Mouse (Mus musculus) G1E (cell line): ENCODE measurements at regions not wholly inside any gene's neighbourhood (a gene's known extent, or its start where the extent isn't known, plus 50 kb on each side); places are given as distances from the start of the nearest gene placed in this dataset.

ENCODE experiments used
- CTCF ChIP-seq: IDR thresholded peaks from 2 replicates; pipeline ENCODE4 v1.5.1; 2012; ENCODE audit warnings: low read depth, low read length, inconsistent platforms, mixed read lengths
- GATA1 ChIP-seq: IDR thresholded peaks from 2 replicates; pipeline ENCODE4 v1.6.1; 2012; ENCODE audit warnings: borderline replicate concordance, low read length, inconsistent platforms, mixed read lengths
- GATA2 ChIP-seq: IDR thresholded peaks from 2 replicates; pipeline ENCODE4 v1.6.1; 2012; ENCODE audit warnings: low read depth, low read length, inconsistent platforms, borderline replicate concordance
- TAL1 ChIP-seq: conservative IDR thresholded peaks from 2 replicates; pipeline ENCODE4 v1.6.1; 2012; ENCODE audit warnings: low read depth, low read length, inconsistent platforms, mixed read lengths

DNA sequence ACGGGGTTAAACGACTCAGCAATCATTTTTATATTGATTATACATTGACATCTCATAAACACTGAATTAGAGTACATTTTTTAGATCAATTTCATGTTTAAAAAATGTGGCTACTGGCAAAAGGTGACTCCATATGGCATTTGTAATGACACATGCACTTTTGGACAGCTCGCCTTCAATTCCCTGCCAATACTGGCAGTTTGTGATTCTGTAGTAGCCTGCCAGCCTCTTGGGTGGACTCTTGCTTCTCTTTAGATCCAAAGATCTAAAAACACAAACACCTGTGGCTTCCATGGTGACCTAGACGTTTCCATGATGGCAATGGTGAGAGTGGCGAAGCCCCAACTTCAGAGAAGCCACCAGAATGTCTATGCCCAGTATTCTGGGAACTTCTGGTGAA, 83.1 kb upstream of the Pcdh8 start:
- TF ChIP-seq CTCF (no peak), TAL1 (no peak), GATA1 (no peak), GATA2 (no peak)
